Mouse (Mus musculus): ENCODE results near the gene Nt5c3b. TPM values are rescaled to one million over a fixed set of nuclear protein-coding genes. Genes with fewer than 3 reads are reported as not detected.

Gene Nt5c3b
- total RNA-seq, 2 experiments from 2014 or later, result 32.9 to 37.3 TPM

- no peak for ATAC-seq (replicated peaks; ENCODE audit: poor library complexity)
These were observed 56.6 kb downstream of the Nt5c3b start for GRCm38 (mm10) chr11:100385016-100385415.

GRCm38 (mm10) chr11:100382682-100383081 lies 58.9 kb downstream of the Nt5c3b start:
- no peak for ATAC-seq (replicated peaks; ENCODE audit: poor library complexity)

- no peak for ATAC-seq (replicated peaks; ENCODE audit: poor library complexity)
These were observed 62.3 kb downstream of the Nt5c3b start for GRCm38 (mm10) chr11:100379311-100379710.

- ATAC-seq (replicated peaks; ENCODE audit: poor library complexity), result 0 out of 2 replicates have a peak, but pooled peaks have one; percentile 26
These were observed 63.2 kb downstream of the Nt5c3b start for GRCm38 (mm10) chr11:100378446-100378845.

- no peak for ATAC-seq (replicated peaks; ENCODE audit: poor library complexity)
These were observed 63.6 kb downstream of the Nt5c3b start for GRCm38 (mm10) chr11:100377989-100378388.

GRCm38 (mm10) chr11:100376746-100377389 lies 64.7 kb downstream of the Nt5c3b start:
- ATAC-seq (replicated peaks; ENCODE audit: poor library complexity), result no peak

GRCm38 (mm10) chr11:100376005-100376404 lies 65.6 kb downstream of the Nt5c3b start:
- ATAC-seq (replicated peaks; ENCODE audit: poor library complexity), result no peak

GRCm38 (mm10) chr11:100375127-100375526 lies 66.5 kb downstream of the Nt5c3b start:
- ATAC-seq (replicated peaks; ENCODE audit: poor library complexity), result no peak

Other genes with a start within 250 kb of the Nt5c3b start
- gene Krt9, start 248.6 kb downstream of the Nt5c3b start, total RNA-seq (2015), result not detected in 2 replicates
- gene Krt9, start 248.6 kb downstream of the Nt5c3b start, total RNA-seq (2017), result not detected in 2 replicates
- not detected in 2 replicates for gene Krt14, start 234.3 kb downstream of the Nt5c3b start, total RNA-seq (2015)
- not detected in 2 replicates for gene Krt14, start 234.3 kb downstream of the Nt5c3b start, total RNA-seq (2017)
- gene Krt16, start 192.9 kb downstream of the Nt5c3b start, total RNA-seq (2015), result not detected in 2 replicates
- not detected in 2 replicates for gene Krt16, start 192.9 kb downstream of the Nt5c3b start, total RNA-seq (2017)
- not detected in 2 replicates for gene Krt17, start 180.8 kb downstream of the Nt5c3b start, total RNA-seq (2015)
- not detected in 2 replicates for gene Krt17, start 180.8 kb downstream of the Nt5c3b start, total RNA-seq (2017)
- not detected in 2 replicates for gene Krt42, start 171.9 kb downstream of the Nt5c3b start, total RNA-seq (2015)
- gene Krt42, start 171.9 kb downstream of the Nt5c3b start, total RNA-seq (2017), result not detected in 2 replicates
- gene Eif1, start 121.9 kb downstream of the Nt5c3b start, total RNA-seq (2015), result 1,262 and 1,322 TPM in 2 replicates
- 95.6 and 142 TPM in 2 replicates for gene Eif1, start 121.9 kb downstream of the Nt5c3b start, total RNA-seq (2017)
- not detected in 2 replicates for gene Gast, start 107.4 kb downstream of the Nt5c3b start, total RNA-seq (2015)
- not detected in 2 replicates for gene Gast, start 107.4 kb downstream of the Nt5c3b start, total RNA-seq (2017)
- not detected in 2 replicates for gene Hap1, start 85.7 kb downstream of the Nt5c3b start, total RNA-seq (2015)
- not detected in 2 replicates for gene Hap1, start 85.7 kb downstream of the Nt5c3b start, total RNA-seq (2017)
- gene Jup, start 44.0 kb downstream of the Nt5c3b start, total RNA-seq (2015), result 1.5 and 4.0 TPM in 2 replicates
- gene Jup, start 44.0 kb downstream of the Nt5c3b start, total RNA-seq (2017), result 1.4 and 2.5 TPM in 2 replicates
- 0.05 TPM in 1 of 2 replicates, not detected in the other for gene P3h4, start 27.0 kb downstream of the Nt5c3b start, total RNA-seq (2015)
- gene P3h4, start 27.0 kb downstream of the Nt5c3b start, total RNA-seq (2017), result 0.08 TPM in 1 of 2 replicates, not detected in the other
- not detected in 2 replicates for gene Fkbp10, start 26.1 kb downstream of the Nt5c3b start, total RNA-seq (2015)
- not detected in 2 replicates for gene Fkbp10, start 26.1 kb downstream of the Nt5c3b start, total RNA-seq (2017)
- not detected in 2 replicates for gene Klhl10, start 109 bp upstream of the Nt5c3b start, total RNA-seq (2015)
- 0.10 and 0.33 TPM in 2 replicates for gene Klhl10, start 109 bp upstream of the Nt5c3b start, total RNA-seq (2017)
- gene Klhl11, start 30.9 kb upstream of the Nt5c3b start, total RNA-seq (2015), result 9.8 and 14.0 TPM in 2 replicates
- gene Klhl11, start 30.9 kb upstream of the Nt5c3b start, total RNA-seq (2017), result 17.2 and 24.1 TPM in 2 replicates
- gene Acly, start 86.2 kb upstream of the Nt5c3b start, total RNA-seq (2015), result 80.4 and 81.7 TPM in 2 replicates
- 89.1 and 101 TPM in 2 replicates for gene Acly, start 86.2 kb upstream of the Nt5c3b start, total RNA-seq (2017)
- gene Ttc25, start 103.8 kb upstream of the Nt5c3b start, total RNA-seq (2015), result 0.05 TPM in 1 of 2 replicates, not detected in the other
- 0.04 and 0.30 TPM in 2 replicates for gene Ttc25, start 103.8 kb upstream of the Nt5c3b start, total RNA-seq (2017)
- gene Cnp, start 133.1 kb upstream of the Nt5c3b start, total RNA-seq (2015), result 6.9 and 8.2 TPM in 2 replicates
- 16.2 and 21.7 TPM in 2 replicates for gene Cnp, start 133.1 kb upstream of the Nt5c3b start, total RNA-seq (2017)
- 17.0 and 22.2 TPM in 2 replicates for gene Nkiras2, start 177.4 kb upstream of the Nt5c3b start, total RNA-seq (2015)
- 9.9 and 16.6 TPM in 2 replicates for gene Nkiras2, start 177.4 kb upstream of the Nt5c3b start, total RNA-seq (2017)
- 81.2 and 93.3 TPM in 2 replicates for gene Dnajc7, start 178.4 kb upstream of the Nt5c3b start, total RNA-seq (2015)
- 102 and 136 TPM in 2 replicates for gene Dnajc7, start 178.4 kb upstream of the Nt5c3b start, total RNA-seq (2017)